Mouse (Mus musculus): Measurements from ENCODE around the gene Ppp1r37.
"Not testable (repeated sequence)": the region's sequence is repeated elsewhere in the genome, so short reads cannot be mapped to it uniquely, and the experiment has no call there.

Ppp1r37 gene

DNA sequence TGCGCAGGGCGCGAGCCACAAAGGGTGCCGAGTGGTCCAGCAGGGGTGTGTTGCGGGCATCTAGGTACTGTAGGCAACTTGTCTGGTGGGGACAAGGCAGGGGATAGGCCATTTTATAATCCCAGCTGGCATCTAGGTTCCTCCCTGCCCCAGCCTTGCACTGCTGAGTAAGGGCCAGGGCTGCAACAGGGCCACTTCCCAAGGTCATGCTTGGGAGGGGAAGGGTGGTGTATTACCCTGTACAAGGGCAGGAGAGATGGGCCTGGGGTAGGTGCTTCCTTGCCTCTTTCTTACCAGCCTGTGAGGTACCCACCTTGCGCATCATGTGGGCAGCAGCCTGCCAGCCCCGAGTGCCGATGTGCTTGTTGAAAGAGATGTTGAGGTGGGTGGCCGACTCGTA is 28.2 kb downstream of the Ppp1r37 start:
- DNase-seq (ENCODE audit: low spot score in 2 of 2): no peak

DNA sequence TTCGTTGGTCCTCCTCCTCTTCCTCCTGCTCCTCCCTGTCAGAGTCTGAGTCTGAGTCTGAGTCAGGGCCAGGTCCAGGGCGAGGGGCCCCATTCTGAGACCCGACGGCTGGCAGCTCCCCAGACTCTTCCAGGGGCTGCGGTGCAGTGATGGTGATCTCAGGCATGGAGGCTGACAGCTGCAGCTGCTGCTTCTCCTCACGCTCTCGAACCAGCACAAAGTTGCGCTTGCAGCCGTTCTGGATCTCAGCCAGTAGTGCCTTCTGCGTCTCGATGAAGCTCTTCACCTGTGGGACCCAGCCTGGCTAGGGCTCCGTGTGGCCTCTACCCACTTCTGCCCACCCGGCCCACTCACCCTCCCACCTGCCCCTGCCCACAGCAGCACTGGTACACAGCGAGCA is 30.6 kb downstream of the Ppp1r37 start:
- DNase-seq (ENCODE audit: low spot score in 2 of 2): no peak

DNA sequence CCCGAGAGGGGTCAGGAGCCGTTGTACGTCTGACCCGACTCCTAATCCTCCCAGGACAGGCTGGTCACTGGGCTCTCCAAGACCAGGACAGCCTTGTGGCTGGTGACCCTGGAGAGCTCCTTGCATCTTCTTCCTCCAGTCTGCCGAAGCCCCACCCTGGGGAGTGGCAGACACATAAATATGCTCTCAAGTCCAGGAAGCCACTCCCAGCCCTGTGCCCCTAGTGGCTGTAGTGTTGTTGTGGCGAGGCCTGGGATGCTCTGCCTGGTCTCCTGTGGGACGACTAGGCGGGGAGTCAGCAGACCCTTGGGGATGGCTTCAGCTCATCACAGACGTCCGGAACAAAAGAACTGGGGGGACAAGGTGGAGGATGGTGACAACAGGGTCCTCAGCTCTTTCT is 31.8 kb downstream of the Ppp1r37 start:
- DNase-seq (ENCODE audit: low spot score in 2 of 2): no peak

DNA sequence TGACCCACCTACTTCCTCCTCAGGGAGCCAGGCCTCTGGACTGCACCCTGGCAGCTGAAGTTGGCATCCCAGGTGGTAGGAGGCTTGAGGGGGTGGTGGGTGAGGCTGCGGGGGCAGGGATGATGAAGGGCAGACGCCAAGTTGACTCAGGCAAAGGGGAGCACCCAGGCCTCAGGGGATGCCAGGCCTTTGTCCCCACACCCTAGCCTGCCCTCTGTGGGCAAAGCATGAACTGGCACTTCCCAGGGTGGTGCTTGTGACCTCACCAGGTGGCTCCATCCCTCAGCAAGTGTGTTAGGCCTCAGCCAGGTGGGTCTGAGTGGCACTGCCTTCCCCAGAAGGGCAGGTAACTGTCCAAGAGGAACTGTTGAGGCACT is 37.8 kb downstream of the Ppp1r37 start:
- no peak for DNase-seq (ENCODE audit: low spot score in 2 of 2)

DNA sequence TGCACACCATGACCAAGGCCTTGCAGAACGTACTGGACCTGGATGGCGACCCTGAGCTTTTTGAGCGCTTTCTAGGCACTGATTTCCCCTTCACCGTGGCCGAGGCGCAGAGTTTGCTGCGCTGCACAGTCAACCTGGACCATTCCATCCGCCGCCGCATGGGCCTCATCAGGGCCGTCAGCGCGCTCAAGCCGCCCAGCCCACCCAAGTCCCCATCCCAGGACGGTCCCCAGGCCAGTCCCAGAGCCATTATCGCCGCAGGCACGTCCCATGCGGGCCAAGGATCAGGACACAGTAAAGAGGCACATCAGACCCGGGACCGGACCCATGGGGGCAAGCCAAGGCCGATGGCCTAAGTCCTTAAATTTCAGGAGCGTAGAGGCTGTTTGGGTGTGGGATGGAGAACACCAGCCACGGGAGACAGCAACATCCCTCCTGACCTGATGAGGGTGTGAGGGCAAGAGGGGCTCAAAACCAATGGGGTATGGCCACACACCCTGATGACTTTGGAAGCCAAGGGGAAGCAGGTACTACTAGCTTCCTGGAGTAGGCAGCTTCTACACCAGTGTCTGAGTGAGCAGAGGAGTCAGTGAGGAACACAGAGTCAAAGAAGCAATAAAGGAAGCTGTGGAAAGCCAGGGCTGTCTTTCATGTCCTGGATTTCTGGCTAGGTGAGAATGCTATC is 38.3 kb downstream of the Ppp1r37 start:
- DNase-seq (ENCODE audit: low spot score in 2 of 2): no peak

DNA sequence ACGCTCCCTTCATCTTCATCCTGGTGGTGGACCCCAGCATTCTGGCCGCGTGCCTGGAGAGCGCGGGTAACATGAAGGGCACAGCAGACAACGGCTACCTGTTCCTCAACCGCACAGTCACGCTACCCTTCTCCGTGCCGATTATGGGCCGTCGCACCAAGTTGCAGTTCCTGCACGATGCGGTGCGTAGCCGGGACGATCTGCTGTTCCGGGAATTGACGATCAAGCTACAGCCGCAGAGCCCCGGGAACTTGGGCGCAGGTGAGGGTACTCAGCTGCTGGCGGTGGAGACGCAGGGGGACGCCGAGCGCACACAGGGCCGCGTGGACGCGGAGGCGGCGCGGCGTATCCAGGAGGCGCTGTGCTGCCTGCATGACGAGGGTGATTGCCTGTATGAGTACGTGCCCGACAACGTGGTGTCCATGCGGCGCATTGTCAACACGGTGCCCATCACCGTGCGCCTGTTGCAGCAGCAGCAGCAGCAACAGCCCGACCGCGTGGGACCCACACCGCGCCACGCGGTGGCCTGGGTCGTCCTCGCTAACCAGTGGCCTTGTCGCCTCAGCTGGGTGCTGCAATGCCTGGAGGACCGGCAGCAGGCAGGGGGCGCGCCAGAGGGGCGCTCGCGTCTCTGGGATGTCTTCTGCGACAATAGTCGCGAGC is 39.0 kb downstream of the Ppp1r37 start:
- DNase-seq (ENCODE audit: low spot score in 2 of 2): peak; percentile 40 to 42

DNA sequence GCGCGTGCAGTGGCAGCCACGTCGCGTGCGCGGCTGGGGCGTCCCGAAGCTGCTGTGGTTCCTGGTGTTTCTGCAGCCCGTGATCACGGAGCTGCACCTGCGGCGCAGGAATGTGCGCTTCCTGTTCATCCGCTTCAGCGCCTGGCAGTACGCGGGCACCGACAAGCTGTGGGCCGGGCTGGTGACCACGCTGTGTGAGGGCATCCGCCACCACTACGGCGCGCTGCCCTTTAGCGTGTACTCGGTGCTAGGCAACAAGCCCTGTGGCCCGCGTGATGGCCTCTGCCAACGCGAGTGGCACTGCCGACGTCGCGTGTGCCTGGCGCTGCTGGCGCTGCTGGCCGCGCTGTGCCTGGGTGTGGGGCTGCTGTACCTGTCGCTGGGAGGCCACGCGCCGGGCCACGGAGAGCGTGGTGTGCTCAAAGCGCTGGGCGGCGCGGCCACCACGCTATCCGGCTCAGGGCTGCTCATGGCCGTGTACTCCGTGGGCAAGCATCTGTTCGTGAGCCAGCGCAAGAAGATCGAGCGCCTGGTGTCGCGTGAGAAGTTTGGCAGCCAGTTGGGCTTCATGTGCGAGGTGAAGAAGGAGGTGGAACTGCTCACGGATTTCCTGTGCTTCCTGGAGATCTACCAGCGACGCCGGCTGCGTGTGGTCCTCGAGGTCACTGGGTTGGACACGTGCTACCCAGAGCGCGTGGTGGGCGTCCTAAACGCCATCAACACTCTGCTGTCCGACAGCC is 39.7 kb downstream of the Ppp1r37 start:
- no peak for DNase-seq (ENCODE audit: low spot score in 2 of 2)

DNA sequence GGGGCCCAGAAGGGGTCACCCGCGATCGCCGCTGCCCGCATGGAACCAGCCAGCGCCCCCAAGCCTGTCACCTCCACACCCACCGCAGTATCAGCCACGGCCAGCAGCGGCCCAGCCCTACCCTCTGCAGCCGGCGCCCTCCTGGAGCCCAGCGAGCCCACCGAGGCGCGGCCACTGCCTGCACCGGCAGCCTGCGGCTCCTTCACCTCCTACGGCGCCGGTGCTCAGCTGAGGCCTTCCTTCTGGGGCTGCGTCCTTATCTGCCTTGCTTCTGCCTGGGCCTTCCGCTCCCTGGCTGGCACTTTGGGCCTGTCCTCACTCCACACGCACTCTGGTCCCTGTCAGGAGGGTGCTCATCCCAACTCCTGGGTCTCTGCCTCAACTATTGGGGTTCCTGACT is 42.8 kb downstream of the Ppp1r37 start:
- DNase-seq (ENCODE audit: low spot score in 2 of 2): no peak

DNA sequence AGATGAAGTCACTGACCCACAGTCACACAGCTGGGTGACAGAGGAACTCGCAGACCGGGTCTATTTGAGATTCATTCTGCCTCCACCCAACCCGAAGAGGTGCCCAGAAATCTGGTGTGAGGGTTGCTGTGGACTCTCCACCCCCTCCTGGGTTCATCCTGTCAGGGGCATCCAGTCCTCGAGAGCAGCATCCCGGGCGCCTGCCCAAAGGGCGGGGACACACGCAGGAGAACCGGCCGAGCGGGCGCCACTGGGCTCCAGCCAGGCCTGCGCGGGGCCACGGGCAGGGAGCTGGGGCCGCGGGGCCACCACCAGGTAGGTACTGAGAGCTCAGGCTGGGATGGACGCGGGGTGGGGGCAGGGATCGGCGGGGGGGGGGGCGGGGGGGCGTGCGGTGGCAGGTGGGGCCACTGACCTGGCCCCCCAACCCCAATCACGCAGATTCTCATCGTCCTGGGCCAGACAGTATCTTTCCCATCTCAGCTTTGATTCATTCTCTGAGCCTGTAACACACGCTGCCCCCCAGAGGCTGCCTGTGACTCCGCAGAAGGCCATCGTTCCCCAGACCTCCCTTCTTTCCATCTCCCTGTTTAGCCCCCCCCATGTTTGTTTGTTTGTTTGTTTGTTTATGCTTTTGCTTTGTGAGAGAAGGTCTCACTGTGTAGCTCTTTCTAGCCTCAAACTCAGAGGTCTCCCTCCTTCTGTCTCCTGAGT is 45.1 kb downstream of the Ppp1r37 start, which contains the start of gene Nkpd1:
TSS of gene Nkpd1 (plus strand) at position 187 of the 714 bp plus-strand sequence.
- DNase-seq (ENCODE audit: low spot score in 2 of 2): no peak

DNA sequence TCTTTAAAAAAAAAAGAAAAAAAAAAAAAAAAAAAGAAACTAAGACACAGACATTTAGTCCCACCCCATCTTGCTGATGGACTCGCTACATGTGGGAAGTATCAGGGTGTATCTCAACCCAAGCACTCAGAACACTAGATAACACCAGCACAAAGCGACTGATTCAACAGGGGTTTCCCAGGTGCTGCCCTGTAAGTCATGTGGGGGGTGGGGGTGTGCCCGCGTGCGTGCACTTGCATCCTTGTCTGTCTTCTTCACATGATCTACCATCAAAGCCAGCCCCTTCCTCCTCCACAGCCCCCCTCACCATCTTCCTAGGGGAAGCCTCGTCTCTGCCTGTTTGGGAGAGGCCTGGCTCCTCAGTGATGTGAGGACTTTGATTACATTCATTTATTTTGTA is 50.5 kb downstream of the Ppp1r37 start:
- DNase-seq (ENCODE audit: low spot score in 2 of 2): no peak

DNA sequence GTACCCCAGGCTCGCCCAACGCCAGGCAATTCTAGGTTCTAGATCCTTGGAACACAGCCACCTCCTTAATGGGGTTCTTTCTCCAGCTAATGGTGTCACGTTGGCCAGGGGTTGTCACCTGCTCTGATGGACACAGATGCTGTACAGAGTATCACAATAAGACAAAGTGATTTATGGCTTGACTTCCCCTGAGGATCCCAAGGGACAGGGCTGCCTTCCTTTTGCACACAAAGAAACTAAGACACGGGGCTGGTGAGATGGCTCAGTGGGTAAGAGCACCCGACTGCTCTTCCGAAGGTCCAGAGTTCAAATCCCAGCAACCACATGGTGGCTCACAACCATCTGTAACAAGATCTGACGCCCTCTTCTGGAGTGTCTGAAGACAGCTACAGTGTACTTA is 50.9 kb downstream of the Ppp1r37 start:
- DNase-seq (ENCODE audit: low spot score in 2 of 2): not testable (repeated sequence)

DNA sequence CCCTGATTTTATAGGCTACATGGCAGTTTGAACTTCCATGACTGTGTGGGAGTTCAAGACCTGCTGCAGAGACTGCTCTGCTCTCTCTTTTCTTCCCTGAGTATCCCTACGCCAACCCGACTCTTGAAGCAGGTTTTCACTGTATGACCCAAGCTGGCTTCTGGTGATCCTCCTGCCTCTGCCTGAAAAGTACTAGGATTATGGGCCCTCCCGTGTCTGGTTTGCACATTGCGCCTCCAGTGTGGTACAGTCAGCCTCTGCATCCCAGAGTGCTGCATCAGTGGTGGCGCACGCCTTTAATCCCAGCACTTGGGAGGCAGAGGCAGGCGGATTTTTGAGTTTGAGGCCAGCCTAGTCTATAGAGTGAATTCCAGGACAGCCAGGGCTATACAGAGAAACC is 53.1 kb downstream of the Ppp1r37 start:
- DNase-seq (ENCODE audit: low spot score in 2 of 2): no peak

DNA sequence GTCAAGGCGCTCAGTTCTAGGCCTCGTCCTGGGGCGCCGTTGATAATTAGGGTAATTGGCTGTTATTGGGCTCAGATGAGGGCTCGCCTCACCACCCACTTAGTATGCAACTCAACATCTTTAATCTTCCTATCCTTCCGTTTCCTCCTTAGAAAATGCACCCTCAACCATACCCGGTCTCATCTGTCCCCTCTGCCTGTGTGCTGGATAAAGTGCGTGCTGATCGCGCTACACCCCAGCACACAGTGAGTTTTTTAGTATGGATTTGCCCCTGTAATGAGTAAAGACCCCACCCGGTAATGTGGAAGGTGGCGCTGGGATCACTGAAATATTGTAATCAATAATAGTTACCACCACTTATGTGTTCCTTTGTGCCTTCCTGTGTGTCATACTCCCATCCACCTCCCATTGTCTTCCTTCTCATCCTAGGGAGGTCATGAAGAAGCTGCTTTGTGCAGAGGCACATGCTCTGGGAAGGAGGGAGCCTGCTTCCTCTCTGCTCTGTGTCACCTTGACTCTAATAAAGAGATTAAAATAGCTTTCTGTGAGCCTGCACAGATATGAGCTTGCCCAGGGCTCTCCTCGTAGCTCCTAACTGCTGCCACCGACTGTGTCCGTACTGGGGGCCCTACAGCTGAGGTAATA is 53.8 kb downstream of the Ppp1r37 start:
- no peak for DNase-seq (ENCODE audit: low spot score in 2 of 2)

DNA sequence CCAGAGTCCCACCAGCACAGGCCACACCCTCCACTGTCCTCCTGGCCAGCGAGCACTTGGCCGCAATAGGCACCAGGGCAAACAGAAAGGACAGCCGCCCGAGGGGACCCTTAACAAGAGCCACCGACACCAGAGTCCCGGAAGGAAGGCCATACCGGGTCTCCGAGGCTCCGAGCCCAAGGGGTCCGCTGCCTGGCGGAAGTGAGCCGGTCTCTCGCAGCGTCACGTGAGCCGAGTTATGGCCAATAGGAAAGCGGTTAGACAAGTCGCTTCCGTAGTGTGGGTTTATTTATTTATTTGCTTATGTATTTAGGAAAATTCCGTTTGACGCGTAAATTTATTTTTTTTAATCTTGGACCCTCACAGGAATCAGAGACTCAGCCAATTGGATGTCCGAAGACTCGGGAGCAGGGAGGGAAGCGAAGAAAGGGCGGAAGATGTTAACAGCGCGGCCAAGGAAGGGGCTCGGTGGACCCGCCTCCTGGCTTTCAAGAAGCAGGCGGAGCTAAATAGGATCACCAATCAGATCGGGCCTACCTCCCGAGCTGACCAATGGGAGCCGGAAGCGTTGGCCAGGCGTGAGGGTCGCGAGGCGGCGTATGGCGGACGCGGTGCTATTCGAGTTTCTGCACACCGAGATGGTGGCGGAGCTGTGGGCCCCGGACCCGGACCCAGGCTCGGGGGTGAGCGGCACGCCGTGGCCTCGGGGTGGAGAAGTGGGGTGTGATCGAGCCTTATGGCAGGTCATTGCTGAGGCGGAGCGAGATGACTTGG is 54.5 kb downstream of the Ppp1r37 start, which contains the start of the genes Bloc1s3 and Trappc6a:
TSS of gene Bloc1s3 (minus strand) at position 218 of the 774 bp plus-strand sequence.
TSS of gene Trappc6a (plus strand) at position 246 of the 774 bp plus-strand sequence.
- peak; percentile 92 to 93 for DNase-seq (ENCODE audit: low spot score in 2 of 2)

DNA sequence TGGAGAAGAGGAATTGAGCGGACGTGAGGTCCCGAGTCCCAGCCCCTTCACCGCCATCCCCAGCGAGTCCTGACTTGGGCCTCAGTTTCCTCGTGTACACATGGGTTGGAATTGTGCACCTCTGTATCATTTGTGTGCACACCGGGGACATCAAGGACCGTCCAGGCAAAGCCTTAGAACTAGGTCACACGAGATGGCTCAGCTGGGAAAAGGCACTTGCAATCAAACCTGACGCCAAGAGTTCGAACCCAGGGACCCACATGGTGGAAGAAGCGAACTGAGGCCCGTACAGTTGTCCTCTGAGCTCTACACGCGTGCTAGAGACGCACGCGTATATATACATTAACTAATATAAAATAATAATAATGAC is 55.3 kb downstream of the Ppp1r37 start:
- no peak for DNase-seq (ENCODE audit: low spot score in 2 of 2)

DNA sequence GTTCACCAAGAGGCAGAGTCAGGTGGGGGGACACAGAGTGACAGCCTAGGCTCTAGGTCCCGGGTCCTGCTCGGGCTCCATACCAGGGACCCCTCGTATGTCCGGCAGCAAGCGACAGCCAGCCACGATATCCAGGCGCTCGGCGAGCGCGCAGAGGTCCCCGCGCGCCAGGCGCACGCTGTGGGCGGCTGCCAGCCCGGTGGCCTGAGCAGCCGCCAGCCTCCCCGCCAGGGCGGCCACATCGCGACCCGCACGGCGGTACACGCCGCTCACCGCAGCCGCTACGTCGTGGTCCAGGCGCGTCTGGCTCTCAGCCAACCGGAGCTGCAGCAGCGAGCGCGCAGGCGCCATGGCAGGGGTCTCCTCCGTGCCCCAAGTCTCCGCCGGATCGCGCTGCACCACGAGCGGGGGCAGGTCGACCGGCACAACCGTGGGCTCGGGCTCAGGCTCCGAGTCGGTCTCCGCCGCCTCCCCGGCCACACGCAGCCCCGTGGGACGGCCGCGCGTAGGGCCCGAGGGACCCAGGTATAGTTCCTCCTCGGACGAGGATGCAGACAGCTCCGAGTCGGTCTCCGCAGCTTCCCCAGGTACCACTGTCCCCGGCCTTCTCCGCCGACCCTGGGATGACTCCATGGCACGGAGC is 55.8 kb downstream of the Ppp1r37 start:
- no peak for DNase-seq (ENCODE audit: low spot score in 2 of 2)

DNA sequence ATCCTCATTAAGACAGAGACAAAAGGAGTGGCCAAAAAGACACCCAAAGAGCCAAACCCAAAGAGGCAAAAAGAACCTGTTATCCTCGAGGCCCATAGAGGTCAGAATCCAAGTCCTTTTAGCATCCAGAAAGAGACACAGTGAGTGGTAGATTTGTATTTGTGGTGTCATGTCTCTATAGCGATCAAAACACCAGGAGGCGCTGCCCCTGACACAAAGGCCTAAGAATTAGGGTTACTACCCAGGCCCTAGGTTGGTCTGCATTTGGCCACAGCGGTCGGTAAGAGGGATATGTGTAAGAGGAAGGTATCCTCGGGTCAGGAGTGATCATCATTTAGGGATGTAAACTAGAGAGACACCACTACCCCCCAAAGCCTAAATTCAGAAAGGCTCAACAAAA is 56.5 kb downstream of the Ppp1r37 start:
- no peak for DNase-seq (ENCODE audit: low spot score in 2 of 2)

DNA sequence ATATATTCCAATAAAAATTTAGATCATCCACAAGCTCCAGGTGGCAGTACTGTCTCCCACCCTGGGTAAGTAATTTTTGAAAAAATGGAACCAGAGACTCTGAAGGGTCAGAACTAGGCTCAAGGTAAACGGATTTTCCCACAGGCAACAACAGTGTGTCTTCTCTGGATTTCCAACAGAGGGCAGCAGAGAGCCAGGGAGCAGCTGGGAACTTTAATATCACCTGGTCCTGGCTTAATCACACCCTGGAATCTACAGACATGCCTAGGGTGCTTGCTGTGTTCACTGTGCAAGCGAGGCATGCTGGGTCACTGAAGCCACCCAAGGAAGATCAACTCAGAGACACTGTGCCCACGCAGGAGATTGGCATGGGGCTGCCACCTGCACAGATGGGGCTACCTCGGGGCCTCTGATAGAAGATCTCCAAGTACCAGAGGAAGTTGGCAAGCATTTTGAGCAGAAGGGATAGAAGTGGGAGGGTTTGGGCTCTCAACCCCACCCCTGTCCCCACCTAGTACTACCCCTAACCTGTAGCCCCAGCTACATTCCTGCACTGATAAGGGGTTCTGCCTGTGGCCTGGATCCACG is 59.3 kb downstream of the Ppp1r37 start:
- DNase-seq (ENCODE audit: low spot score in 2 of 2): no peak

DNA sequence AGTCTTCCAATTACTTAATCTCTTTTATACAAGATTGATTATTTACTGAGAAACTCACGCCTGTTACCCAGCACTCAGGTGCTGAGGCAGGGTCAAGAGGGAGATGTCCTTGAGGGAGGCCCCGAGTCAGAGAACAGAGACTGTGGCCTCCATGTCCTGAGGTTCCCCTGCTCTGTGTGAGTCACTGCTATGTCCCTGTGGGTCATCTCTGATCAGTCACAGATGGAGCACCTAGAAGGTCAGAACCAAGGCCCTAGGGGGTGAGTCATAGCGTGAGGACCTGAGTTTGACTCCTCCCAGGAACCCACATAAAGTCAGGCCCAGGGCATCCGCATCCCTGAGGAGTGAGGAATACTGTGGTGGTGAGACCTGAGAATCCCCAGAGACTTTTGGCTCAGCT is 61.2 kb downstream of the Ppp1r37 start:
- DNase-seq (ENCODE audit: low spot score in 2 of 2): no peak

Measured in frontal cortex, postnatal 25 days (tissue).